Mouse (Mus musculus) midbrain, embryonic 14.5 days (tissue): ENCODE measurements at regions not wholly inside any gene's neighbourhood (a gene's known extent, or its start where the extent isn't known, plus 50 kb on each side); places are given as distances from the start of the nearest gene placed in this dataset.

Experiments used
- ATAC-seq: fragments of 200-750 bp; cut with Nextera tagmentation; 2 replicates; pipeline ENCODE4 v1.8.0; 2017; ENCODE audit warnings: moderate number of reproducible peaks, moderate library complexity; ENCODE audit not compliant: low FRiP score, low TSS enrichment
- DNase-seq: peaks from one replicate; pipeline ENCODE4 v3.0.0-alpha.2; 2015
- H3K27ac ChIP-seq: fragments of 300-500 bp; sonication (generic); replicated peaks from 2 replicates; pipeline ENCODE4 v1.5.1; 2014; ENCODE audit warnings: mild to moderate bottlenecking, low read depth, low read length, moderate library complexity
- H3K27me3 ChIP-seq: fragments of 300-500 bp; sonication (generic); 2 replicates; pipeline ENCODE4 v1.6.1; 2014; ENCODE audit warnings: low read length, control low read depth, mixed read lengths; ENCODE audit not compliant: control insufficient read depth, insufficient read depth
- H3K36me3 ChIP-seq: fragments of 300-500 bp; sonication (generic); 2 replicates; pipeline ENCODE4 v1.6.1; 2014; ENCODE audit warnings: low read length, control low read depth; ENCODE audit not compliant: control insufficient read depth, insufficient read depth
- H3K4me1 ChIP-seq: fragments of 300-500 bp; sonication (generic); 2 replicates; pipeline ENCODE4 v1.6.1; 2014; ENCODE audit warnings: mild to moderate bottlenecking, antibody characterized with exemption, low read length, control low read depth; ENCODE audit not compliant: control insufficient read depth, insufficient read depth
- H3K4me2 ChIP-seq: fragments of 300-500 bp; sonication (generic); 2 replicates; pipeline ENCODE4 v1.6.1; 2014; ENCODE audit warnings: mild to moderate bottlenecking, low read length, moderate library complexity
- H3K4me3 ChIP-seq: fragments of 300-500 bp; sonication (generic); replicated peaks from 2 replicates; pipeline ENCODE4 v1.5.1; 2014; ENCODE audit warnings: low read depth, low read length
- H3K9ac ChIP-seq: fragments of 300-500 bp; sonication (generic); replicated peaks from 2 replicates; pipeline ENCODE4 v1.6.1; 2014; ENCODE audit warnings: mild to moderate bottlenecking, low read length, moderate library complexity
- H3K9me3 ChIP-seq: fragments of 300-500 bp; sonication (generic); 2 replicates; pipeline ENCODE4 v1.6.1; 2016; ENCODE audit warnings: low read length, control low read depth, mixed read lengths; ENCODE audit not compliant: control insufficient read depth
- WGBS: fragments of 180-500 bp; shearing (Covaris S2); extraction: QIAGEN DNeasy Blood & Tissue Kit; methylation state at CpG from one replicate; pipeline ENCODE4 v1.1.7; 2014; 5-methylcytosine and 5-hydroxymethylcytosine counted together

DNA sequence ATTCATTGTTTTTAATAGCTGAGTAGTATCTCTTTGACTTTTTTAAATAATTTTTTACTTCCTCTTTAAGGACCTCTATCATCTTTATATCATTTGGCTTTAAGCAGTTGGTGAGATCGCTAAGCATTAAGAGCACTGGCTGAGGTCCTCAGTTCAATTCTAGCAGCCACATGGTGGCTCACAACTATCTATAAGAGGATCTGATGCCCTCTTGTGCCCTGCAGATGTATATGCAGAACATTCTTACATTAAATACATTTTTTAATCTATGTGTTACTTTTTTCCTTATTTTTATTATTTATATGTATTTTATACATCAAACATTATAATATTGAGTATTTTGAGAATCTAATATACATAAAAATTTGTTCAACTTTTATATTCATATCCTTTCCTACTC lies 119.3 kb downstream of the Efhb start:
- no peaks in the 10 kb centered on the region for H3K36me3 ChIP-seq
- H3K27me3 ChIP-seq = no peaks in the 10 kb centered on the region
- no peak for ATAC-seq
- H3K9me3 ChIP-seq = no peaks in the 10 kb centered on the region
- WGBS = 68% methylated on average over 1 of the region's 1 CpGs
- H3K27ac ChIP-seq = no peak overlapping the region
- H3K9ac ChIP-seq = no peak overlapping the region
- no peaks in the 10 kb centered on the region for H3K4me1 ChIP-seq
- no peak overlapping the region for H3K4me3 ChIP-seq
- H3K4me2 ChIP-seq = no peak overlapping the region
- peak; percentile 2 for DNase-seq

DNA sequence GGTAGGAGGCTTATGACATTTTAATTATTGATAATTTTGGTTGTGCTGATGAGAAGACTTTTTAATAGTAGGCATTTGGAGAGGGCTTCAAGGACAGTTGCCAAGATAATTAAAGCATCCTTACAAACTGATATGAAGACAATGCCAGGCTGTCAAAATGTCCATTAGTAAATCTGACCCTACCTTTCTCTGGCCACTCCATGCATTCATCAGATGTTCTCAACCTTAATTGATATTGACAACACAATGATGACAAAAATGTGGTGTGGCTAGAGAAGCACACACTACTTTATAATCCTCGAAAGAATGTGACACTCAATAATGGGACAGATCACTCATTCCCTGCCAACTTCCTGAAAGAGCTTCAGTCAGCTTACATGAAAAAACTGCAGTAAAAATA lies 140.1 kb downstream of the Efhb start:
- Histone ChIP-seq H3K9me3 (no peaks in the 10 kb centered on the region), H3K27ac (no peak overlapping the region), H3K4me2 (no peak overlapping the region), H3K4me3 (no peak overlapping the region), H3K36me3 (no peaks in the 10 kb centered on the region), H3K27me3 (no peaks in the 10 kb centered on the region), H3K4me1 (no peaks in the 10 kb centered on the region), H3K9ac (no peak overlapping the region)
- no peak for ATAC-seq
- WGBS = 25% methylated on average over 1 of the region's 1 CpGs
- no peak for DNase-seq
